Mouse (Mus musculus) lung, postnatal 36 days (tissue): ENCODE measurements around the gene Shank3.

Experiments
- DNase-seq: peaks from one replicate; pipeline ENCODE4 v3.0.0; 2022; ENCODE audit warnings: mixed read lengths

Shank3 gene

GRCm38 (mm10) chr15:89559202-89559731, 59.8 kb downstream of the Shank3 start:
- no peak for DNase-seq

GRCm38 (mm10) chr15:89568114-89568513, 68.7 kb downstream of the Shank3 start, which contains the start of gene Acr:
TSS of gene Acr (plus strand) at chr15:89568326.
- no peak for DNase-seq

GRCm38 (mm10) chr15:89572147-89572546, 72.7 kb downstream of the Shank3 start:
- no peak for DNase-seq

- no peak for DNase-seq
These were observed 83.1 kb downstream of the Shank3 start for GRCm38 (mm10) chr15:89582494-89582893.

GRCm38 (mm10) chr15:89585101-89585500, 85.7 kb downstream of the Shank3 start:
- no peak for DNase-seq

GRCm38 (mm10) chr15:89585631-89586030, 86.2 kb downstream of the Shank3 start:
- DNase-seq, result no peak

- DNase-seq, result no peak
These were observed 89.7 kb downstream of the Shank3 start for GRCm38 (mm10) chr15:89589146-89589545.

GRCm38 (mm10) chr15:89591317-89591716, 91.9 kb downstream of the Shank3 start:
- DNase-seq, result no peak

GRCm38 (mm10) chr15:89591723-89592455, 92.5 kb downstream of the Shank3 start, which contains the start of gene Rabl2:
TSS of gene Rabl2 (minus strand) at chr15:89591923.
- peak; percentile 88 for DNase-seq

- no peak for DNase-seq
These were observed 93.1 kb downstream of the Shank3 start for GRCm38 (mm10) chr15:89592548-89592947.

- DNase-seq, result no peak
These were observed 106.6 kb downstream of the Shank3 start for GRCm38 (mm10) chr15:89605822-89606570.

- DNase-seq, result no peak
These were observed 108.1 kb downstream of the Shank3 start for GRCm38 (mm10) chr15:89607480-89607879.

- no peak for DNase-seq
These were observed 108.5 kb downstream of the Shank3 start for GRCm38 (mm10) chr15:89607888-89608287.
